13 mouse cellular contexts compared by ENCODE assay signal in the genomic region with DNA sequence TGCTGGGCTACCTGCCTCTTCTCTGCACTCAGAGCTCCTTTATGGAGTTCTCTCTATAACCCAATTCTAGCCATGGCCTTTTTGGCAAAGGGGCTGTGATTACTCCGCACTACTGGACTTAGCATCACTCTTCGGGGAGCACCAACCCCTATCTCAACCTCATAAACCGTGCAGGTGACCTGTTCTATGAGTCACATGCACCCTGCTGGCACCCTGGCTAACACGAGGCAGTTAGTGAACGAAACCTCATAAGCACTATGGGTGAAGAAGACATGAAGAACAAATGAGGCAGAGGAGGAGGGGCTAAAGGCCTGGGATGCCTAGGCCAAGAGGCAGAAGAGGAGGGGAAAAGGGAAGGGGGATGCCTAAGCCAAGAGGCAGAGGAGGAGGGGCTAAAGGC.
"Had no signal": no experiment of that assay in that cellular context is flagged by ENCODE, and none has a peak within 500 bp of the region (broad histone marks: within the 10 kb centered on the region; RNA-seq: fewer than 3 reads in every experiment).

No protein-coding gene starts in this region.

- DNase-seq: kidney, adult 18-20 months; kidney, postnatal 14 days; left cerebral cortex, postnatal 4 days; lung, adult 18-20 months; lung, postnatal 36 days; retina, postnatal 1 day; thymus, adult 2 months; thymus, postnatal 25 days had no signal

- H3K9me3 ChIP-seq: intestine, embryonic 15.5 days; kidney, embryonic 15.5 days; limb, embryonic 13.5 days; stomach, embryonic 15.5 days had no signal

- H3K4me1 ChIP-seq: stomach, embryonic 15.5 days had no signal

- H3K36me3 ChIP-seq: intestine, embryonic 15.5 days; stomach, embryonic 15.5 days had no signal

- H3K27ac ChIP-seq: intestine, embryonic 15.5 days; kidney, embryonic 15.5 days; limb, embryonic 13.5 days; liver, embryonic 14.5 days; stomach, embryonic 15.5 days had no signal

- H3K4me3 ChIP-seq: intestine, embryonic 15.5 days; kidney, embryonic 15.5 days; limb, embryonic 13.5 days; stomach, embryonic 15.5 days had no signal

- H3K4me2 ChIP-seq: intestine, embryonic 15.5 days; kidney, embryonic 15.5 days; limb, embryonic 13.5 days; stomach, embryonic 15.5 days had no signal

- H3K27me3 ChIP-seq: intestine, embryonic 15.5 days; kidney, embryonic 15.5 days; limb, embryonic 13.5 days; stomach, embryonic 15.5 days had no signal

- ATAC-seq: intestine, embryonic 15.5 days had no signal

- H3K9ac ChIP-seq: intestine, embryonic 15.5 days; kidney, embryonic 15.5 days; limb, embryonic 13.5 days; liver, embryonic 14.5 days; stomach, embryonic 15.5 days had no signal
